Mouse (Mus musculus): ENCODE data around the gene Mrps12. TPM values are rescaled to one million over a fixed set of nuclear protein-coding genes. Genes with fewer than 3 reads are reported as not detected.
A peak's percentile ranks its signal among the peaks of the same experiment; 100 is the strongest.

The Mrps12 gene
- polyA plus RNA-seq, 1 experiment from 2014 or later, result 120 TPM

DNA sequence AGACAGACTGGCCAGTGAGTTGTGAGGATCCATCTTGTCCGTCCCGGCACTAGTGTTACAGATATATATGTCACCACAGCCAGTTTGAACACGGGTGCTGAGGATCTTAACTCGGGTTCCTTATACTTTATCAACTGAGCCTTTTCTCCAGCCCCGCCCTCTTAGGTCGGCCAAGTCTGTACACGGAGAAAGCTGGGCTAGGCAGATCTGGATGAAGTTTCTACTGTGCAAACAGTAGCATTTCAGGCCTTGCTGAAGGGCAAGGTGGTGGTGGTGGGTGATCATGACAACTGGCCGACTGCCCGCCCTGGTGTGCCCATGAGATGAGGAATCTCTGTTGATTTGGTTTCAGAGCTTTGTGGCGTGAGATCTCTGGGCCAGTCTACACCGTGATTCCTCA, 44.3 kb downstream of the Mrps12 start:
- no peak overlapping the region for H3K4me2 ChIP-seq (replicated peaks)
- H3K36me3 ChIP-seq, result no peaks in the 10 kb centered on the region
- WGBS, result 96% methylated on average over 11 of the region's 11 CpGs
- peaks cover 30% of the 10 kb centered on the region for H3K27me3 ChIP-seq
- H3K9ac ChIP-seq (replicated peaks), result no peak overlapping the region
- H3K4me1 ChIP-seq, result peaks cover 19% of the 10 kb centered on the region
- no peak overlapping the region for H3K4me3 ChIP-seq
- H3K9me3 ChIP-seq, result no peaks in the 10 kb centered on the region
- H3K27ac ChIP-seq (replicated peaks), result no peak overlapping the region
- no peak for ATAC-seq (ENCODE audit: low FRiP score, low read depth)

DNA sequence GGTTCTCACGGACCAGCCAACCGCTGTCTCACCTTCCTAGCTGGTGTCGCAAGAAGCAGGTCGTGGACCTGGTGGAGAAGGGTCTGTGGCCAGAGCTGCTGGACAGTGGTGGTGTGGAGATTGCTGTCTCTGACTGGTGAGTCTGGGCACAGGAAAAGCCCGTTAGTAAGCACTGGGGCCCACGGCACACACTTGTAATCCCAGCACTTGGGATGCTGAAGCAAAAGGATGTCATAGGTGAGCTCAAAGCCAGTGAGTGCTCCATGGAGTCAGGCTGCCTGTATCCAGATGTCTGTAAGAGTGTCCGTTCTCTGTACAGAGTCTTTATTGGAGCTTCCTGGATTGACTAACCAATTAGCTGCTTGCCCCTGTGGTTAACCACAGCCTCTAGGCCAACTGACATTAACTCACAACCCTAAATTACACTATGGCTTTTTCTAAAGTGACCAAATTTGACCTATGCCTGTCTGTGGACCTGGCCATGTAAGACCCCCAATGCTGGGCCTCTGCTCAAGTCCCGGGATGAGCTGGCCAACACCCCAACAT, 46.6 kb downstream of the Mrps12 start:
- no peak overlapping the region for H3K9ac ChIP-seq (replicated peaks)
- H3K4me1 ChIP-seq, result peaks cover 19% of the 10 kb centered on the region
- no peaks in the 10 kb centered on the region for H3K9me3 ChIP-seq
- WGBS, result 64% methylated on average over 8 of the region's 8 CpGs
- no peaks in the 10 kb centered on the region for H3K36me3 ChIP-seq
- H3K4me3 ChIP-seq, result no peak overlapping the region
- peaks cover 37% of the 10 kb centered on the region for H3K27me3 ChIP-seq
- no peak overlapping the region for H3K4me2 ChIP-seq (replicated peaks)
- H3K27ac ChIP-seq (replicated peaks), result no peak overlapping the region
- no peak for ATAC-seq (ENCODE audit: low FRiP score, low read depth)

DNA sequence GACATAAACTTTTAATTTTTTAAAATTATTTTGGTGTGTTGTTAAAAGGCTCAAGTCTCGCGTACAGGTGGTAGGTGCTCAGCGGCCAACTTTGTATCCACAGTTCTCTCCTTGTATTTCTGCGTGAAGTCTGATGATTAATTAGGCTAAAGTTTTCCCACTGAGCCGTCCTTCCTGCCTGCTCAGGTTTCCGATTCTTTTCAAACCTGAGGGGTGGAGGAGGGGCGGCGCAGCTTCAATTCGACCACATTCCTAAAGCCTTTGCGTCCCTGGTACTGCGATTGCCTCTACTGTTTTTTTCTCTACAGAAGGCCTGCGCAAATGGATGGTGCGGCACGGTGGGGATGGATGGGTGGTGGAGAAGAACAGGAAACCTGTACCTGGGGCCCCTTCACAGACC, 47.2 kb downstream of the Mrps12 start:
- Histone ChIP-seq H3K36me3 (no peaks in the 10 kb centered on the region), H3K4me1 (peaks cover 19% of the 10 kb centered on the region), H3K27me3 (peaks cover 37% of the 10 kb centered on the region), H3K4me2 (replicated peaks) (0 out of 2 replicates have a peak overlapping the region, but pooled peaks have one; percentile 83), H3K4me3 (no peak overlapping the region), H3K27ac (replicated peaks) (no peak overlapping the region), H3K9me3 (no peaks in the 10 kb centered on the region), H3K9ac (replicated peaks) (no peak overlapping the region)
- no peak for ATAC-seq (ENCODE audit: low FRiP score, low read depth)
- 10% methylated on average over 14 of the region's 14 CpGs for whole genome bisulfite sequencing

DNA sequence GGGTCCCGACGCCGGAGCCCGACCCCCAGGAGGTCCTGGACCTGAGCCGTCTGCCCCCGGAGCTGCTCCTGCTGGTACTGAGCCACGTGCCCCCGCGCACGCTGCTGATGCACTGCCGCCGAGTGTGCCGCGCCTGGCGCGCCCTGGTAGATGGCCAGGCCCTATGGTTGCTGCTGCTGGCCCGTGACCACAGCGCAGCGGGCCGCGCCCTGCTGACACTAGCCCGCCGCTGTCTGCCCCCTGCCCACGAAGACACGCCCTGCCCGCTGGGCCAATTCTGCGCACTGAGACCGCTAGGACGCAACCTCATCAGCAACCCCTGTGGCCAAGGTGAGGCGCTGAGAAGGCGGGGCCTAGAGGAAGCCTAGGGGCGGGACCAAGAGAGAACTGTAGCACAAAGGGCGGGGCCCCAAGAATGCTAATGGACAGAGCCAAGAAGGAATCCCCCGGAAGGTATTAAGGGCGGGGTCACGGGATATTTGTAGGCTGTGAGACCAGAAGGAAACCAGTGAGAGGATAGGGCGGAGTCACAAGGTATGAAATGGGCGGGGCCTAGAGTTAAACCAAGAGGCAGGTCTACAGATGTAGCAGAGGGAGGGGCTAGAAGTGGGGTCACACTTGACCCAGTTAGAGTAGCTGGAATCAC, 48.2 kb downstream of the Mrps12 start:
- H3K9ac ChIP-seq (replicated peaks), result peak overlapping the region; percentile 54
- 1% methylated on average over 35 of the region's 38 CpGs for WGBS

DNA sequence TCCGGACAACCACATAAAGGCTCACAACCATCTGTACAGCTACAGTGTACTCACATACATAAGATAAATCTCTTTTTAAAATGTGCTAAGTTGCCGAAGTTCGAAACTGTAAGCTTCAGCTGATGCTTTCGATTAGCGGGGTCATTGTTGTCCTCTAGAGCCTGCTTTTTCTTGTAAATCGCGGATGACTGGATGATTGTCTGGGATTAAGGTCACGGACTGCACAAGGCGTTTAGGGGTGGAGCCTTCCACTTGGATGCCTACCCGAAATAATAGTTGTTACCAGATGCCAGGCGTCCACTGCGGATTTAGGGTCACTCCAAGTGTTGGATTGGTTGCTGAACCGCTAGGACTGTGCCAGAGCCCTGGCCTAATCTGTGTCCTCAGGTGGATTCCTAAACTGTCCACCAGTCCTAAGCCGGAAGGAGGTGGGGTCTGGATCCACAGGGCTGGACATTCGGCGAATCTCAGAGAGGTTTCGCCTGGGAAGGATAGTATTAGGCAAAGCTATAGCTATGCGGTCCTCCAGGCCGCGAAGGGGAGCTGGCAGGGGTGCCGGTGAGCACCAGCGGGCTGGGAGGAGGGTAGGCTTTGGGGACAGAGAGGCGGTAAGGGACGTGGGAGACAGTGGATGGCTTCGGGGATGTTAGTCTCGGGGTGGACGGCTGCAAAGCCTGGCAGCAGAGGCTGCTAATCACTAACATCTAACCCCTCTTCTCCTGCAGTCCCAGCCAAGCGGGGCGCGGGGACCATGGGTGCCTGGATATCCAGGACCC, 48.9 kb downstream of the Mrps12 start, which contains the start of gene Fbxo27:
Fbxo27 (plus strand) TSS at position 305 of the 776 bp plus-strand sequence.
- 20% methylated on average over 27 of the region's 30 CpGs for WGBS
- Histone ChIP-seq H3K4me3 (peak within 1 kb of the TSS; percentile 52), H3K36me3 (no peaks in the 10 kb centered on the region), H3K27me3 (peaks cover 37% of the 10 kb centered on the region), H3K4me1 (peaks cover 19% of the 10 kb centered on the region), H3K27ac (replicated peaks) (no peak within 1 kb of the TSS), H3K4me2 (replicated peaks) (peak within 1 kb of the TSS; percentile 83), H3K9me3 (no peaks in the 10 kb centered on the region), H3K9ac (replicated peaks) (peak within 1 kb of the TSS; percentile 54)
- ATAC-seq (ENCODE audit: low FRiP score, low read depth), result peak; percentile 30

More for the DNA sequence above, 48.2 kb downstream of the Mrps12 start:
- ATAC-seq (ENCODE audit: low FRiP score, low read depth), result peak; percentile 81
- H3K27me3 ChIP-seq, result peaks cover 37% of the 10 kb centered on the region
- H3K4me2 ChIP-seq (replicated peaks), result peak overlapping the region; percentile 83
- H3K9me3 ChIP-seq, result no peaks in the 10 kb centered on the region
- H3K4me3 ChIP-seq, result peak overlapping the region; percentile 52
- H3K27ac ChIP-seq (replicated peaks), result no peak overlapping the region
- H3K36me3 ChIP-seq, result no peaks in the 10 kb centered on the region
- H3K4me1 ChIP-seq, result peaks cover 19% of the 10 kb centered on the region

DNA sequence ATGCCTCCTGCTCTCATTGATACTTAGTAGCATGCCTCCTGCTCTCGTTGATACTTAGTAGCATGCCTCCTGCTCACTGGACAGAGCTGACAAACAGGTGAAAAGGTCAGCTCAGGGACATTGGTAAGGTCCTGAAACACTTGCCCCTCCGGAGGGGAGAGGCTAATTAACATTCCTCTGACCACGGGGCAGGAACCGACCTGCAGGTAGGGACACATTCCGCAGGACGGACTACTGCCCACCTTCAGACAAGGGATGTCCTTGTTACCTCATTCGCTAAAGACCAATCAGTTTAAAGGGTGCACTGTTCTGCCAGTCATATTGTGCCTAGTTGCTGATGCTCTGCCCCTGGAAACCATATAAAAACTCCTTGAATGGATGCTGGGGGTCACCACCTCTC, 50.5 kb downstream of the Mrps12 start:
- no peak overlapping the region for H3K27ac ChIP-seq (replicated peaks)
- H3K9ac ChIP-seq (replicated peaks), result no peak overlapping the region
- H3K4me1 ChIP-seq, result peaks cover 19% of the 10 kb centered on the region
- H3K4me2 ChIP-seq (replicated peaks), result no peak overlapping the region
- H3K9me3 ChIP-seq, result no peaks in the 10 kb centered on the region
- H3K4me3 ChIP-seq, result no peak overlapping the region
- WGBS, result 80% methylated on average over 7 of the region's 7 CpGs
- peaks cover 37% of the 10 kb centered on the region for H3K27me3 ChIP-seq
- ATAC-seq (ENCODE audit: low FRiP score, low read depth), result no peak
- no peaks in the 10 kb centered on the region for H3K36me3 ChIP-seq

Other genes with a start within 250 kb of the Mrps12 start
- gene Ifnl2, start 231.4 kb downstream of the Mrps12 start, polyA plus RNA-seq (2016; fragmentation: Nextera tagmentation; extraction: Ambion mirVana), result not detected in 2 replicates
- gene Ifnl3, start 219.0 kb downstream of the Mrps12 start, polyA plus RNA-seq (2016; fragmentation: Nextera tagmentation; extraction: Ambion mirVana), result not detected in 2 replicates
- gene Sycn, start 200.9 kb downstream of the Mrps12 start, polyA plus RNA-seq (2016; fragmentation: Nextera tagmentation; extraction: Ambion mirVana), result not detected in 2 replicates
- gene Nccrp1, start 194.6 kb downstream of the Mrps12 start, polyA plus RNA-seq (2016; fragmentation: Nextera tagmentation; extraction: Ambion mirVana), result not detected in 2 replicates
- 34.1 and 34.8 TPM in 2 replicates for gene Samd4b, start 143.7 kb downstream of the Mrps12 start, polyA plus RNA-seq (2016; fragmentation: Nextera tagmentation; extraction: Ambion mirVana)
- gene Pak4, start 143.6 kb downstream of the Mrps12 start, polyA plus RNA-seq (2016; fragmentation: Nextera tagmentation; extraction: Ambion mirVana), result 40.4 and 43.5 TPM in 2 replicates
- not detected in 2 replicates for gene Acp7, start 110.5 kb downstream of the Mrps12 start, polyA plus RNA-seq (2016; fragmentation: Nextera tagmentation; extraction: Ambion mirVana)
- gene Fbxo27, start 49.0 kb downstream of the Mrps12 start, polyA plus RNA-seq (2016; fragmentation: Nextera tagmentation; extraction: Ambion mirVana), result 4.9 and 5.3 TPM in 2 replicates
- gene Fbxo17, start 25.0 kb downstream of the Mrps12 start, polyA plus RNA-seq (2016; fragmentation: Nextera tagmentation; extraction: Ambion mirVana), result 6.7 and 7.2 TPM in 2 replicates
- 30.7 and 30.9 TPM in 2 replicates for gene Sars2, start 172 bp upstream of the Mrps12 start, polyA plus RNA-seq (2016; fragmentation: Nextera tagmentation; extraction: Ambion mirVana)
- gene Ccer2, start 14.4 kb upstream of the Mrps12 start, polyA plus RNA-seq (2016; fragmentation: Nextera tagmentation; extraction: Ambion mirVana), result not detected in 2 replicates
- 78.5 and 80.6 TPM in 2 replicates for gene Sirt2, start 24.9 kb upstream of the Mrps12 start, polyA plus RNA-seq (2016; fragmentation: Nextera tagmentation; extraction: Ambion mirVana)
- gene Nfkbib, start 25.7 kb upstream of the Mrps12 start, polyA plus RNA-seq (2016; fragmentation: Nextera tagmentation; extraction: Ambion mirVana), result 38.6 and 44.5 TPM in 2 replicates
- 1.7 and 2.8 TPM in 2 replicates for gene Rinl, start 47.1 kb upstream of the Mrps12 start, polyA plus RNA-seq (2016; fragmentation: Nextera tagmentation; extraction: Ambion mirVana)
- 323 and 357 TPM in 2 replicates for gene Hnrnpl, start 66.7 kb upstream of the Mrps12 start, polyA plus RNA-seq (2016; fragmentation: Nextera tagmentation; extraction: Ambion mirVana)
- gene Ech1, start 83.4 kb upstream of the Mrps12 start, polyA plus RNA-seq (2016; fragmentation: Nextera tagmentation; extraction: Ambion mirVana), result 71.4 and 77.2 TPM in 2 replicates
- 3.2 and 3.5 TPM in 2 replicates for gene Lgals4, start 92.0 kb upstream of the Mrps12 start, polyA plus RNA-seq (2016; fragmentation: Nextera tagmentation; extraction: Ambion mirVana)
- gene Lgals7, start 122.0 kb upstream of the Mrps12 start, polyA plus RNA-seq (2016; fragmentation: Nextera tagmentation; extraction: Ambion mirVana), result 2.6 and 3.1 TPM in 2 replicates
- 0.20 and 0.39 TPM in 2 replicates for gene Capn12, start 139.6 kb upstream of the Mrps12 start, polyA plus RNA-seq (2016; fragmentation: Nextera tagmentation; extraction: Ambion mirVana)
- gene Actn4, start 220.5 kb upstream of the Mrps12 start, polyA plus RNA-seq (2016; fragmentation: Nextera tagmentation; extraction: Ambion mirVana), result 162 and 175 TPM in 2 replicates
- gene Eif3k, start 240.0 kb upstream of the Mrps12 start, polyA plus RNA-seq (2016; fragmentation: Nextera tagmentation; extraction: Ambion mirVana), result 324 and 335 TPM in 2 replicates
- 5.4 and 6.2 TPM in 2 replicates for gene Map4k1, start 240.2 kb upstream of the Mrps12 start, polyA plus RNA-seq (2016; fragmentation: Nextera tagmentation; extraction: Ambion mirVana)